Mouse (Mus musculus): ENCODE data around the gene Krtap14. TPM values are rescaled to one million over a fixed set of nuclear protein-coding genes. Genes with fewer than 3 reads are reported as not detected.

Krtap14 gene
- polyA plus RNA-seq (2015; fragmentation: Nextera tagmentation; extraction: Ambion mirVana): not detected in 2 replicates

DNA sequence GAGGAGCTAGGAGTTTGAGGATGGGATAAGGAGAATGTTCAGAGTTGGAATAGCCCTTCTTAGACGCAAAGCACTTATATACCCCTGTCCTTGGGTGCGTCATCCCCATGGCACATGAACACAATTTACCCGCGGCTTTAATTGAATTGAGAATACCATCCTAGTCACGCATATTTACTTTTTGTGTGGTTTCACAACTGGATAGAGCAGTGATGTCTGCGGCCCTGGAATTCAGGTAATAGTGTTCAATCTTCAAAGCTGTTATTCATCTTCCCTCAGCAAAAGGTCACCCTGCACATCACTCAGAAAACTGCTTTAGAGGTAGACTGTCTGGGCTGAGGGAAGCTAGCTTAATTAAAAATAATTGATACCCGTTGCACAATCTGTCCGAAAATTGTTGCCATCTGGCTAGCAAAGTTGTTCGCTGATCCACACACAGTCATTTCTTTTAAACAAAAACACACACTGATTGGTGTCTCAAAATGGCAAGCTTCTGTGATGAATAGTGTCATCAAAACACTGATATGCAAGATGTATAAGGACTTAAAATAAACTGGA is at the start of gene Krtap14:
Gene Krtap14, minus strand, starts transcription at position 51 of the 558 bp plus-strand sequence.

DNA sequence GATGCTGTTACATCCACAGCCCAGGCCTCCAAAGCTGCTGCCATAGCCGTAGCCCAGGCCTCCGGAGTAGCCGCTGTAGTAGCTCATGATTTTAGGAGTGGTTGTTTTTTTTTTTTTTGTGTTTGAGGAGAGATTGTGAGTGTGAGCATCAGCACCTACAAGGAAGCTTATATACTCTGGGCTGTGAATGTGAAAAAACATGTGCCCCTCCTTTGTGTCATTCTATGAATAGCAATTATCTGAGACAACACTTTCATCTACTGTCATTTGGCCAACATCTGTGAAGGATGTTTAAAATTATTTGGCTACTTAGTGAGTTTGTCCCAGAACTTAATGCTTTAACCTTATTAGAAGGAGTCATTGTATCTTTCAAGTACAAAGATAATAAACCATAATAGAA is 48.2 kb upstream of the Krtap14 start, which contains the start of gene Krtap19-2:
Gene Krtap19-2, minus strand, starts transcription at position 101 of the 400 bp plus-strand sequence.

DNA sequence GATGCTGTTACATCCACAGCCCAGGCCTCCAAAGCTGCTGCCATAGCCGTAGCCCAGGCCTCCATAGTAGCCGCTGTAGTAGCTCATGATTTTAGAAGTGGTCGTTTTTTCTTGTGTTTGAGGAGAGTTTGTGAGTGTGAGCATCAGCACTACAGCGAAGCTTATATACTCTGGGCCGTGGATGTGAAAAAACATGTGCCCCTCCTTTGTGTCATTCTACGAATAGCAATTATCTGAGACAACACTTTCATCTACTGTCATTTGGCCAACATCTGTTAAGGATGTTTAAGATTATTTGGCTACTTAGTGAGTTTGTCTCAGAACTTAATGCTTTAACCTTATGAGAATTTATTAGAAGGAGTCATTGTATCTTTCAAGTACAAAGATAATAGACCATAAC is 43.4 kb upstream of the Krtap14 start, which contains the start of gene Krtap19-1:
Gene Krtap19-1, minus strand, starts transcription at position 101 of the 400 bp plus-strand sequence.

DNA sequence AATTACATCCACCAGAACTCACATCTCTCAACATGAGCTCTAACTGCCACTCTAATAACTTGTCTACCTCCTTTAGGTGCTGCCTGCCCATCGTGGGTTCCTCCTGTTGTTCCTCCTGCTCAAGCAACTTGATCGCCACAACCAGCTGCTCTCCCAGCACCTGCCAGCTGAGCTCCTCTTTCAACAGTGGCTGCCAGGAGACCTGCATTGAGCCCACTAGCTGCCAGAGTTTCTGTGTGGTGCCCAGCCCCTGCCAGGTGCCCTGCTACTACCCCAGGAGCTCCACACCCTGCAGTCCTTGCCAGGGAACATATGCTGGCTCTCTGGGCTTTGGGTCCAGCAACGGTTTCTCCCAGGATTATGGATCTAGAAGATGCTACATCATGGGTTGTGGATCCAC is 5.9 kb downstream of the Krtap14 start, which contains the start of gene Krtap15:
Gene Krtap15, plus strand, starts transcription at position 150 of the 400 bp plus-strand sequence.

DNA sequence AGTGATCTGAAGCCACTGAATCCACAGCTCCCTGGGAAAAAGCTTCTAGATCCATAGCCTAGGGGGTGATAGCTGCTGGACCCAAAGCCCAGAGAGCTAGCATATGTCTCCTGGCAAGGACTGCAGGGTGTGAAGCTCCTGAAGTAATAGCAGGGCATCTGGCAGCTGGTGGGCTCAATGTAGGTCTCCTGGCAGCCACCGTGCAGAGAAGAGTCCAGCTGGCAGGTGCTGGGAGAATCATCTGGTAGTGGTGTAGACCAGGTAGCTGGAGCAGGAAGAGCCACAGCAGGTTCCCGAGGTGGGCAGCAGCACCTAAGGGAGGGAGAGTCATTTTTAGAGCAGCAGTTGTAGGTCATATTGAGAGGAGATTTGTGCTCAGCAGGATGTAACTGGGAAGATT is 14.1 kb downstream of the Krtap14 start, which contains the start of gene Gm20741:
Gene Gm20741, minus strand, starts transcription at position 394 of the 400 bp plus-strand sequence.

DNA sequence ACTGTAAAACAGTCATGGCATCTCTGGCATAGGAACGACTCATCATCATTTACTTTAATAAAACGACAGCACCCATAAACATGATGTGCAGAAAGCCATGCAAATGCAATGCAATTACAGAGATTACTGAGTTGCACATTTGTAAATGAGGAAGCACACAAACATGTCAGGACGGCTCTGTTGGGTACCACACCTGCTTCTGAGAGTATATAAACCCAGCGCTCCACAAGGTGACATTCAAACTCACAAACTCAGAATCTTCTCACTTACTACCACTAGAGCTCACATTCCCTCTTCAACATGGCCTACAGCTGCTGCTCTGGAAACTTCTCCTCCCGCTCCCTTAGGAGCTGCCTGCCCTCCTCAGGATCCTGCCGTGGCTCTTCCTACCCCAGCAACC is 48.3 kb downstream of the Krtap14 start, which contains the start of gene Gm5965:
Gene Gm5965, plus strand, starts transcription at position 301 of the 400 bp plus-strand sequence.

DNA sequence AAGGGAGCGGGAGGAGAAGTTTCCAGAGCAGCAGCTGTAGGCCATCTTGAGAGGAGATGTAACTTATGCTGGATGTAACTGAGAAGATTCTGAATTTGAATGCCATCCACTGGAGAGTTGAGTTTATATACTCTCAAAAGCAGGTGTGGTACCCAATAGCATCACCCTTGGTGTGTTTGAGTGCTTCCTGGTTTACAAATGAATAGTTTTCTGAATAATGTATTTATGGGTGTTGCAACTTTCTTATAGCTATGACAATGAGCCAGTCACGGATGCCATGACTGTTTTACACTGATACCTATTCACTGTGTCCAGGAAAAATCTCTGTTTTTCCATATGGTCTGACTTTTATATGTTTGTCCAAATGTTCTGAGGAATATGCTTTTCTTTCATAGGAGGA is 51.8 kb downstream of the Krtap14 start, which contains the start of gene 2310057N15Rik:
Gene 2310057N15Rik, minus strand, starts transcription at position 101 of the 400 bp plus-strand sequence.

Other genes starting within 250 kb of the Krtap14 start
- gene Krtap24-1, start 213.9 kb downstream of the Krtap14 start, polyA plus RNA-seq (2015; fragmentation: Nextera tagmentation; extraction: Ambion mirVana): not detected in 2 replicates
- gene 2310079G19Rik, start 198.5 kb downstream of the Krtap14 start, polyA plus RNA-seq (2015; fragmentation: Nextera tagmentation; extraction: Ambion mirVana): 0.19 TPM in 1 of 2 replicates, not detected in the other
- gene Krtap26-1, start 178.3 kb downstream of the Krtap14 start, polyA plus RNA-seq (2015; fragmentation: Nextera tagmentation; extraction: Ambion mirVana): not detected in 2 replicates
- gene Krtap27-1, start 154.5 kb downstream of the Krtap14 start, polyA plus RNA-seq (2015; fragmentation: Nextera tagmentation; extraction: Ambion mirVana): not detected in 2 replicates
- not detected in 2 replicates for gene 2310061N02Rik, start 118.2 kb downstream of the Krtap14 start, polyA plus RNA-seq (2015; fragmentation: Nextera tagmentation; extraction: Ambion mirVana)
- not detected in 2 replicates for gene Krtap13-1, start 97.3 kb downstream of the Krtap14 start, polyA plus RNA-seq (2015; fragmentation: Nextera tagmentation; extraction: Ambion mirVana)
- gene Krtap13, start 74.5 kb downstream of the Krtap14 start, polyA plus RNA-seq (2015; fragmentation: Nextera tagmentation; extraction: Ambion mirVana): not detected in 2 replicates
- not detected in 2 replicates for gene 2310034C09Rik, start 67.3 kb downstream of the Krtap14 start, polyA plus RNA-seq (2015; fragmentation: Nextera tagmentation; extraction: Ambion mirVana)
- gene 2310057N15Rik, start 51.9 kb downstream of the Krtap14 start, polyA plus RNA-seq (2015; fragmentation: Nextera tagmentation; extraction: Ambion mirVana): not detected in 2 replicates
- not detected in 2 replicates for gene Gm5965, start 48.2 kb downstream of the Krtap14 start, polyA plus RNA-seq (2015; fragmentation: Nextera tagmentation; extraction: Ambion mirVana)
- not detected in 2 replicates for gene Gm20741, start 13.9 kb downstream of the Krtap14 start, polyA plus RNA-seq (2015; fragmentation: Nextera tagmentation; extraction: Ambion mirVana)
- not detected in 2 replicates for gene Krtap15, start 5.9 kb downstream of the Krtap14 start, polyA plus RNA-seq (2015; fragmentation: Nextera tagmentation; extraction: Ambion mirVana)
- not detected in 2 replicates for gene Krtap19-1, start 43.3 kb upstream of the Krtap14 start, polyA plus RNA-seq (2015; fragmentation: Nextera tagmentation; extraction: Ambion mirVana)
- gene Krtap19-2, start 48.1 kb upstream of the Krtap14 start, polyA plus RNA-seq (2015; fragmentation: Nextera tagmentation; extraction: Ambion mirVana): not detected in 2 replicates
- not detected in 2 replicates for gene Krtap19-3, start 51.9 kb upstream of the Krtap14 start, polyA plus RNA-seq (2015; fragmentation: Nextera tagmentation; extraction: Ambion mirVana)
- not detected in 2 replicates for gene Krtap19-4, start 58.9 kb upstream of the Krtap14 start, polyA plus RNA-seq (2015; fragmentation: Nextera tagmentation; extraction: Ambion mirVana)
- gene Krtap19-5, start 70.3 kb upstream of the Krtap14 start, polyA plus RNA-seq (2015; fragmentation: Nextera tagmentation; extraction: Ambion mirVana): not detected in 2 replicates
- not detected in 2 replicates for gene Krtap19-9b, start 106.1 kb upstream of the Krtap14 start, polyA plus RNA-seq (2015; fragmentation: Nextera tagmentation; extraction: Ambion mirVana)
- gene Krtap16-3, start 136.7 kb upstream of the Krtap14 start, polyA plus RNA-seq (2015; fragmentation: Nextera tagmentation; extraction: Ambion mirVana): not detected in 2 replicates
- not detected in 2 replicates for gene Krtap22-2, start 184.6 kb upstream of the Krtap14 start, polyA plus RNA-seq (2015; fragmentation: Nextera tagmentation; extraction: Ambion mirVana)
- not detected in 2 replicates for gene Gm10229, start 189.1 kb upstream of the Krtap14 start, polyA plus RNA-seq (2015; fragmentation: Nextera tagmentation; extraction: Ambion mirVana)
- gene Krtap6-1, start 205.6 kb upstream of the Krtap14 start, polyA plus RNA-seq (2015; fragmentation: Nextera tagmentation; extraction: Ambion mirVana): not detected in 2 replicates
- not detected in 2 replicates for gene Gm10228, start 215.3 kb upstream of the Krtap14 start, polyA plus RNA-seq (2015; fragmentation: Nextera tagmentation; extraction: Ambion mirVana)
- not detected in 2 replicates for gene Krtap6-5, start 221.7 kb upstream of the Krtap14 start, polyA plus RNA-seq (2015; fragmentation: Nextera tagmentation; extraction: Ambion mirVana)
- gene 1110025L11Rik, start 237.9 kb upstream of the Krtap14 start, polyA plus RNA-seq (2015; fragmentation: Nextera tagmentation; extraction: Ambion mirVana): not detected in 2 replicates